Mouse (Mus musculus) spleen, postnatal 36 days (tissue): Measurements from ENCODE around the gene Fbxl17.
A peak's percentile ranks its signal among the peaks of the same experiment; 100 is the strongest.

ENCODE experiments used
- DNase-seq, 2 experiments: peaks; one replicate each; pipeline ENCODE4 v3.0.0; 2022; ENCODE audit warnings: low spot score in 2 of 2, mixed read lengths in 1 of 2

Gene Fbxl17

GRCm38 (mm10) chr17:63499636-63500155 is at the start of gene Fbxl17:
Gene Fbxl17, minus strand, starts transcription at chr17:63500017.
- peak; percentile 63 to 64 for DNase-seq

GRCm38 (mm10) chr17:63547465-63547864 is 47.6 kb upstream of the Fbxl17 start:
- no peak for DNase-seq

- no peak for DNase-seq
Observed at GRCm38 (mm10) chr17:63534576-63535265, 34.9 kb upstream of the Fbxl17 start.

- DNase-seq = no peak
Observed at GRCm38 (mm10) chr17:63533074-63533836, 33.4 kb upstream of the Fbxl17 start.

- DNase-seq = no peak
Observed at GRCm38 (mm10) chr17:63529476-63529875, 29.7 kb upstream of the Fbxl17 start.

- no peak for DNase-seq
Observed at GRCm38 (mm10) chr17:63520691-63521090, 20.9 kb upstream of the Fbxl17 start.

- no peak for DNase-seq
Observed at GRCm38 (mm10) chr17:63510451-63510850, 10.6 kb upstream of the Fbxl17 start.

GRCm38 (mm10) chr17:63501091-63501490 is 1.3 kb upstream of the Fbxl17 start:
- DNase-seq = no peak

- DNase-seq = peak; percentile 85 to 86
Observed at GRCm38 (mm10) chr17:63500156-63500834, 478 bp upstream of the Fbxl17 start.

- DNase-seq = peak; percentile 29 to 30
Observed at GRCm38 (mm10) chr17:63498717-63499635, 841 bp downstream of the Fbxl17 start.

- no peak for DNase-seq
Observed at GRCm38 (mm10) chr17:63498182-63498716, 1.6 kb downstream of the Fbxl17 start.

GRCm38 (mm10) chr17:63497206-63497731 is 2.5 kb downstream of the Fbxl17 start:
- no peak for DNase-seq

GRCm38 (mm10) chr17:63496153-63496552 is 3.7 kb downstream of the Fbxl17 start:
- no peak for DNase-seq

- no peak for DNase-seq
Observed at GRCm38 (mm10) chr17:63493876-63494580, 5.8 kb downstream of the Fbxl17 start.

GRCm38 (mm10) chr17:63493274-63493673 is 6.5 kb downstream of the Fbxl17 start:
- DNase-seq = peak; percentile 6 to 15

GRCm38 (mm10) chr17:63492665-63493273 is 7.0 kb downstream of the Fbxl17 start:
- no peak for DNase-seq

GRCm38 (mm10) chr17:63489525-63489924 is 10.3 kb downstream of the Fbxl17 start:
- DNase-seq = no peak

- DNase-seq = peak; percentile 43 to 50
Observed at GRCm38 (mm10) chr17:63467866-63468265, 32.0 kb downstream of the Fbxl17 start.

GRCm38 (mm10) chr17:63465239-63465638 is 34.6 kb downstream of the Fbxl17 start:
- no peak for DNase-seq

- no peak for DNase-seq
Observed at GRCm38 (mm10) chr17:63462512-63462911, 37.3 kb downstream of the Fbxl17 start.
